Mouse (Mus musculus): ENCODE measurements at regions not wholly inside any gene's neighbourhood (a gene's known extent, or its start where the extent isn't known, plus 50 kb on each side); places are given as distances from the start of the nearest gene placed in this dataset.

GRCm38 (mm10) chr3:104712711-104713110 is 68.1 kb upstream of the Ppm1j start:
- no peak for DNase-seq (ENCODE audit: low spot score in 2 of 2)

- peak; percentile 56 to 78 for DNase-seq (ENCODE audit: low spot score in 2 of 2)
These were observed 66.8 kb upstream of the Ppm1j start for GRCm38 (mm10) chr3:104713836-104714631.

- peak; percentile 58 to 83 for DNase-seq (ENCODE audit: low spot score in 2 of 2)
These were observed 66.1 kb upstream of the Ppm1j start for GRCm38 (mm10) chr3:104714679-104715326.
